Mouse (Mus musculus) heart, postnatal 4 days (tissue): ENCODE data around the gene Gna12. TPM values are rescaled to one million over a fixed set of nuclear protein-coding genes. Genes with fewer than 3 reads are reported as not detected.

Experiments
- total RNA-seq, 2 experiments: library from RNA; stranded (reverse); gene quantifications; 2 replicates each; pipeline ENCODE4 v1.2.3; 2021

The Gna12 gene
- total RNA-seq, 2 experiments from 2014 or later = 85.9 to 86.8 TPM

Other genes with a start within 250 kb of the Gna12 start
- gene Lfng, start 223.1 kb downstream of the Gna12 start, total RNA-seq = 10 to 100 TPM; 11.6 to 12.1 TPM
- gene Ttyh3, start 181.4 kb downstream of the Gna12 start, total RNA-seq = 10 to 100 TPM; 83.0 to 90.4 TPM
- gene Iqce, start 128.1 kb downstream of the Gna12 start, total RNA-seq = 10 to 100 TPM; 11.3 to 12.8 TPM
- gene Brat1, start 125.4 kb downstream of the Gna12 start, total RNA-seq = 1 to 10 TPM; 8.3 to 9.0 TPM
- 1 to 10 TPM in 1 of 2 experiments, under 1 TPM in 1; 0.93 to 1.5 TPM for gene Amz1, start 106.3 kb downstream of the Gna12 start, total RNA-seq
- gene Card11, start 170.2 kb upstream of the Gna12 start, total RNA-seq = under 1 TPM; 0.14 to 0.38 TPM